Mouse (Mus musculus): ENCODE measurements around the gene Ppa2.

DNA sequence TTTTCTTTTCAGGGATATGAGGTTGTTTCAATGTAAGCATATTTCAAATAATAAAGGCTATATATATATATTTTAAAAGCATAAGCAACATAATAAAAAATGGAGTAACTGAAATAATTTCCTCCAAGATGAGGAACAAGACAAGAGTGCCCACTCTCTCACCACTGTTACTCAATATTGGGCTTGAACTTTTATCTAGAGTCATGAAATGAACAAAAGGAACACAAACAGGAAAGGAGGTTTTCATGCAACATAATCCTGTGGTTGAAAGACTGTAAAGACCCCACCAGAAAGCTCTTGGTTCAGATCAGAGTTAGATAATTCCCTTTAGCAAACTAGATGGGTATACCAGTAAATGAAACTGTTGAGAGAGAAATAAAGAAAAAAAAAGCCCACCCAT is 113.2 kb downstream of the Ppa2 start:
- TF ChIP-seq POLR2A (IDR thresholded peaks at IDR 0.05; ENCODE audit: insufficient read depth, low read length) = no peak
- TF ChIP-seq CTCF (IDR thresholded peaks at IDR 0.05; ENCODE audit: low read depth, low read length) = no peak
- TF ChIP-seq EP300 (IDR thresholded peaks at IDR 0.05; ENCODE audit: insufficient read depth, low read depth, low read length) = no peak

All from ES-Bruce4 (cell line).